Mouse (Mus musculus) megakaryocyte progenitor cell, adult 5-6 weeks (primary cell): ENCODE measurements at regions not wholly inside any gene's neighbourhood (a gene's known extent, or its start where the extent isn't known, plus 50 kb on each side); places are given as distances from the start of the nearest gene placed in this dataset.
"Not testable (repeated sequence)": the region's sequence is repeated elsewhere in the genome, so short reads cannot be mapped to it uniquely, and the experiment has no call there.

Experiments used
- ATAC-seq: replicated peaks from 2 replicates; pipeline ENCODE4 v1.8.0; 2016; ENCODE audit warnings: mild to moderate bottlenecking, moderate TSS enrichment, inconsistent platforms; ENCODE audit not compliant: poor library complexity

- no peak for ATAC-seq
Measured at GRCm38 (mm10) chr16:9011691-9012090, 181.8 kb downstream of the 1810013L24Rik start.

DNA sequence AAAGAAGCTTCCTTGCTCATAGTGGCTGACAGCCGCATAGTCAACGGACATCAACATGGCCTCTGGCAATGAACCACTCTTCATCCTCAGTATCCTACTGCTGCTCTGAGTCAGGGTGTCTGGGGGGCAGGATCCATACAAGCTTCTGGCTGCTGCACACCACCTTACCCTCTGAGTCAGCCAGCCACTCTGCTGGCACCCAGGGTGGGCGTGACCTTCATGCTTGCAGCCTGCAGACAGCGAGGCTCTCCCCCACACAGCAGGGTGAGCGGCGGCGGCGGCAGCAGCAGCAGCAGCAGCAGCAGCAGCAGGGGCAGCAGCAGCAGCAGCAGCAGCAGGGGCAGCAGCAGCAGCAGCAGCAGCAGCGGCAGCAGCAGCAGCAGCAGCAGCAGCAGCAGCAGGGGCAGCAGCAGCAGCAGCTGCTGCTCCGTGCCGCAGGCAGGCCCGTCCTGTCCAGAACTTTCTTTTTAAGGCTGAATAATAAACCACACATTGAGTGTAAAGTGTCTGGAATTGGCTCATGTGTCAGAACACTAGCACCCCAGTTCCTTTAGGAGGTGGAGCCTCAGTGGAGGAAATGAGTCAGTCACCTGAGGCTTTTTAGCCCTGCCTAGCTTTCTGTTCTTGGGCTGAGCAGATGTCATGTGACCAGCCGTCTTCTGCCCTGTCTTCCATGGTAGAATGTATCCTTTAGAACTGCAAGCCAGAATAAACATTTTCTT is 186.3 kb downstream of the 1810013L24Rik start:
- no peak for ATAC-seq

GRCm38 (mm10) chr16:9016762-9017086 is 186.8 kb downstream of the 1810013L24Rik start:
- no peak for ATAC-seq

- no peak for ATAC-seq
Measured at GRCm38 (mm10) chr16:9030717-9031116, 200.8 kb downstream of the 1810013L24Rik start.

DNA sequence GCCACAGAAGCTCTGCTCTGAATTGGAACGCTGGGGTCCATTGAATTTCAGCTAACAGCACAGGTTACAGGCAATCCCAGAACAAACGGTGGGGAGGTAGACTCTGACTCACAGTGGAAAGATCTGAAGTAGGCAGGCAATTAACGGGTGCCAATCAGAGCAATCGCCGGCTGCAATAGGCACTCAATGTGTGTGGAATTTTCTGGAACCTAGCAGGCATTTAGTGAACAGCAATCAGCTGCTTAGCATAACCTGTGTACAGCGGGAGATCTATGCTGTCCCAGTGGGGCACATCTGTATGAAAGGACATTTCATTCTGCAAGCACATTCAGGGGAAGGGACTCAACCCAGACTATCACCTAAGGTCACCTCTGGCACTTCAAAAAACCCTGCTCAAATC is 213.4 kb downstream of the 1810013L24Rik start:
- ATAC-seq, result no peak

GRCm38 (mm10) chr16:9046864-9047263 is 217.0 kb downstream of the 1810013L24Rik start:
- no peak for ATAC-seq

- no peak for ATAC-seq
Measured at GRCm38 (mm10) chr16:9054415-9054814, 224.5 kb downstream of the 1810013L24Rik start.

DNA sequence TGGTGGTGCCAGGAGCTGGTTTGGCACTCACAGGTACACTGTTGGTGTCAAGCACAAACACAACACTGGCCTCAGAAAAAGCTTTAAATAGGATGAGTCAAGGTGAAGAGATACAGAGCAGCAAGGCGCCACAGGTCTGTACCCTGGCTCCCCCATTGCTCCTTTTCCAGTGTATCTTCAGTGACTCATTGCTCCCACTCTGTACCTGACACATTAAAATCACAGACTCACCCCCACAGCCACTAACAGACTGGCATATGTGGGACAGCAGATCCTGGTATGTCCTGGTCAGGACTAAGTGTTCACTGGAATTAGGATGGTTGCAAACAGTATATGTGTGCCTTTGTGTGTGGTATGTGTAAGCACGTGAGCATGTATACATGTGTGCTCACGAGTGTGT is 226.5 kb downstream of the 1810013L24Rik start:
- ATAC-seq, result no peak

- no peak for ATAC-seq
Measured at GRCm38 (mm10) chr16:9071526-9071925, 241.6 kb downstream of the 1810013L24Rik start.

- not testable (repeated sequence) for ATAC-seq
Measured at GRCm38 (mm10) chr16:9071956-9072355, 242.1 kb downstream of the 1810013L24Rik start.

DNA sequence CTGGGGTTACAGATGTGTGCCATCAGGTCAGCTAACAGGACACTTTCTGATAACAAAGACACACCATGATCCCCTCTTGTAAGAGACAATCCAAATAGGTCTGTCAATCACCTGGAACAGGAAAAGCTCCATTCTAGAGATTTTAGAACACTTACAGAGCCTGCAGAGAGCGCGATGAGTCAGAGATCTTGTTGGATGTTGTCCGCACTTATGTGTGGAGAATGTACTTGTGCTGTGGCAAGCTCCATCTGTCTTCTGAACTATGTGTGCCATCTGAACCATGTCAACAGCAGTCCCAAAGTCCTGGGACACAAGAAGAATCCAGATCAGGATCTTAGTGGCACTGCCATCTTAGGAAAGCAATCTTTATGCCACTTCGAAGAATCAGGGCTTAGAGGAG is 244.4 kb downstream of the 1810013L24Rik start:
- no peak for ATAC-seq

GRCm38 (mm10) chr16:9077451-9077850 is 247.6 kb downstream of the 1810013L24Rik start:
- ATAC-seq, result no peak

DNA sequence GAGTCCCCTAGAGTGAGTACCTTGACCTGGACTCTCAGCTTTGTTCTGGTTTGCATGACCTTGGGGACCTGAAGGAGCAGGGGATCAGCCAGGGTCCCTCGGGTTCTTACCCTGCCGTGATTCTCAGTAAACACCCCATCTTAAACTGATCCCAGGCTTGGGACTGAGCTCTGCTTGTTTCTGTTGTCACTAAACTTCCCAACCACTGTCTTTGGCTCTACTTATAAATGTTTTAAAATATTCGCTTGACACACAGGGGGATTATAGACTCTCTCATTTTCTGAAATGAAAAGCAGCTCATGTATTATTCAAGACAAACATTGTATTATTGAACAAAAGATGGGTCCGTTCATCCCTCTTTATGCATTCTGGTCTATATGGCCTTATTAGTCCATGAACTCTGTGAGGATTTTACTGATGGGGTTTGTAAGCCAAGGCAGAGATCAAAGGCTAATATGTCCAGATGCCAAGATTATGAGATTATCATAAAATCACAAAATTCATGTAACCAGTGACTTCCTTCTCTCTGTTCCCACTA is 248.6 kb downstream of the 1810013L24Rik start:
- no peak for ATAC-seq

- no peak for ATAC-seq
Measured at GRCm38 (mm10) chr16:9083040-9083439, 253.1 kb downstream of the 1810013L24Rik start.

- no peak for ATAC-seq
Measured at GRCm38 (mm10) chr16:9083740-9084139, 253.8 kb downstream of the 1810013L24Rik start.

- no peak for ATAC-seq
Measured at GRCm38 (mm10) chr16:9084581-9084980, 254.7 kb downstream of the 1810013L24Rik start.

- no peak for ATAC-seq
Measured at GRCm38 (mm10) chr16:9085133-9085532, 255.2 kb downstream of the 1810013L24Rik start.

DNA sequence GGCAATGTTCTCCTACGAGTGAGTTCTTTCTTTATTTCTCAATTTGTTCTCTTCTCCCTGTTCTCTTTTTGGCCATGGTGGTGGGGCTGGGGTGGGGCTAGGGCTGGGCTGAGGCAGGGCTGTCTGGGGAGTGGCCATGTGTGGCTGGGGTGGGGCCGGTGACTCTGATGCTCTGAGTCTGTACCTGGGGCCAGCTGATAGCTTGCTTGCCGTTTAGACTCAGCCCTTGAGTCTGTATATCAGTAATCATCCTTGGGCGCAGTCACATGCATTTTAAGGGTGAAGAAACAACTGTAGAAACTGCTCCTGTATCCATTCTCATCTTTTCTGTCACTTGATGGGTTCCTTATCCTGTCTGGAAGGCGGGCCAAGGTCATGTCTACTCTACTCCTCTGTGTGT is 256.1 kb downstream of the 1810013L24Rik start:
- ATAC-seq, result no peak

- ATAC-seq, result no peak
Measured at GRCm38 (mm10) chr16:9091790-9092189, 261.9 kb downstream of the 1810013L24Rik start.

- ATAC-seq, result no peak
Measured at GRCm38 (mm10) chr16:9092191-9092848, 262.4 kb downstream of the 1810013L24Rik start.

DNA sequence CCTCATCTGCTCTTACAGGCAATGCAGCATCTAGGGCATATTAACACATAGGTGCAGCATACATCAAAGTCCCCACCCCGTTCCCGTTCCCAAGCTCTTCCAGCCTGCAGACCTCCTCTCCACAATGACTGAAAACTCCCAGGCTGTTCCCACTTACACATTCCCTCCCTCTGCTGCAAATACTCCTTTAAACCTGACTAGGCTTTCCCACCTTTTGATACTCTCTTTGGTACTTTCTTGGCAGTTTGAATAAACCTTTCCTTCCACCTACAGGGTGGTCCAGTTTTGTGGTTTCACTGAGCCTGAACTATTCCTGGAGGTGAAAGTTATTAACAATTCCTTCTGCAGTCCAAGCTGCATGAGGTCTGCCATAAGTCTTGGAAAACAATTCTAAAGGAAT is 263.7 kb downstream of the 1810013L24Rik start:
- no peak for ATAC-seq

- ATAC-seq, result no peak
Measured at GRCm38 (mm10) chr16:9094201-9094600, 264.3 kb downstream of the 1810013L24Rik start.
